Mouse (Mus musculus): ENCODE results near the gene Rpl14.

DNA sequence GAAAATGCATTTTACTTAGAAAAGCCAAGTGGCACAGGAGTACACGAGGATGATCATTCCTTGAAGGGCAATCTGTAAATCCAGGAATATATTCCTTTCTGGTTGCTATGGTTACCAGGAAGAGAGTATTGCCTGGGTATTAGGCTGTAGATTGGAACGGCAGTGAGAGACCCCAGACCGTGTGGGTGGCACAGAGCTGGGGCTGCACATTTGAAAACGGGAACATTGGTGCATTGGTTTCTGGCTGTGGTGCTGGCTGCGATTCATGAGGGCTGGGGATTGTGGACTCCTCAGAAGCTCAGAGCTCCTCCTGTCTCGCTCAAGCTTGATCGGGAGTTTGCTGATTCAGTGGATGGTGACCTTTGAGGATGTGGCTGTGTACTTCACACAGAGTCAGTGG, 8.6 kb downstream of the Rpl14 start:
- TF ChIP-seq GATA1 (IDR thresholded peaks at IDR 0.05; ENCODE audit: borderline replicate concordance, low read length) (no peak), FLI1 (IDR thresholded peaks at IDR 0.05; ENCODE audit: low read length) (no peak)
